Mouse (Mus musculus): Measurements from ENCODE around the gene Adam34. TPM values are rescaled to one million over a fixed set of nuclear protein-coding genes. Genes with fewer than 3 reads are reported as not detected.
"Not testable (repeated sequence)": the region's sequence is repeated elsewhere in the genome, so short reads cannot be mapped to it uniquely, and the experiment has no call there.

The Adam34 gene
- polyA plus RNA-seq (2012; rRNA removed) = not detected in 2 replicates

GRCm38 (mm10) chr8:43709949-43710348, at the start of gene Adam34:
TSS of gene Adam34 (minus strand) at chr8:43710049.
- DNase-seq (ENCODE audit: low read depth) = no peak

- DNase-seq (ENCODE audit: low read depth) = no peak
Observed at GRCm38 (mm10) chr8:43627176-43627575, 82.7 kb downstream of the Adam34 start, which contains the start of gene Gm5346. TSS of gene Gm5346 (minus strand) at chr8:43627276.

GRCm38 (mm10) chr8:43616046-43616445, 93.8 kb downstream of the Adam34 start:
- DNase-seq (ENCODE audit: low read depth) = no peak

GRCm38 (mm10) chr8:43603657-43604056, 106.2 kb downstream of the Adam34 start:
- not testable (repeated sequence) for DNase-seq (ENCODE audit: low read depth)

GRCm38 (mm10) chr8:43603166-43603565, 106.7 kb downstream of the Adam34 start:
- not testable (repeated sequence) for DNase-seq (ENCODE audit: low read depth)

Other genes with a start within 250 kb of the Adam34 start
- gene Adam26b, start 181.9 kb downstream of the Adam34 start, polyA plus RNA-seq (2012; rRNA removed) = 0.08 TPM in 1 of 2 replicates, not detected in the other
- 0.14 TPM in 1 of 2 replicates, not detected in the other for gene Adam26a, start 133.3 kb downstream of the Adam34 start, polyA plus RNA-seq (2012; rRNA removed)
- not detected in 2 replicates for gene Gm5346, start 82.8 kb downstream of the Adam34 start, polyA plus RNA-seq (2012; rRNA removed)